Mouse (Mus musculus): Measurements from ENCODE around the gene Sergef.

GRCm38 (mm10) chr7:46487354-46487753 lies 152.3 kb downstream of the Sergef start:
- TF ChIP-seq CTCF (IDR thresholded peaks at IDR 0.05; ENCODE audit: borderline replicate concordance, insufficient read depth, low read length) (no peak), POLR2A (IDR thresholded peaks at IDR 0.05; ENCODE audit: low read depth, low read length) (no peak)
